Mouse (Mus musculus): Measurements from ENCODE around the gene Slc4a2. TPM values are rescaled to one million over a fixed set of nuclear protein-coding genes. Genes with fewer than 3 reads are reported as not detected.

Slc4a2 gene
- 71.2 and 99.7 TPM in 2 replicates for polyA plus RNA-seq (2012; rRNA removed; ENCODE audit: low replicate concordance)

DNA sequence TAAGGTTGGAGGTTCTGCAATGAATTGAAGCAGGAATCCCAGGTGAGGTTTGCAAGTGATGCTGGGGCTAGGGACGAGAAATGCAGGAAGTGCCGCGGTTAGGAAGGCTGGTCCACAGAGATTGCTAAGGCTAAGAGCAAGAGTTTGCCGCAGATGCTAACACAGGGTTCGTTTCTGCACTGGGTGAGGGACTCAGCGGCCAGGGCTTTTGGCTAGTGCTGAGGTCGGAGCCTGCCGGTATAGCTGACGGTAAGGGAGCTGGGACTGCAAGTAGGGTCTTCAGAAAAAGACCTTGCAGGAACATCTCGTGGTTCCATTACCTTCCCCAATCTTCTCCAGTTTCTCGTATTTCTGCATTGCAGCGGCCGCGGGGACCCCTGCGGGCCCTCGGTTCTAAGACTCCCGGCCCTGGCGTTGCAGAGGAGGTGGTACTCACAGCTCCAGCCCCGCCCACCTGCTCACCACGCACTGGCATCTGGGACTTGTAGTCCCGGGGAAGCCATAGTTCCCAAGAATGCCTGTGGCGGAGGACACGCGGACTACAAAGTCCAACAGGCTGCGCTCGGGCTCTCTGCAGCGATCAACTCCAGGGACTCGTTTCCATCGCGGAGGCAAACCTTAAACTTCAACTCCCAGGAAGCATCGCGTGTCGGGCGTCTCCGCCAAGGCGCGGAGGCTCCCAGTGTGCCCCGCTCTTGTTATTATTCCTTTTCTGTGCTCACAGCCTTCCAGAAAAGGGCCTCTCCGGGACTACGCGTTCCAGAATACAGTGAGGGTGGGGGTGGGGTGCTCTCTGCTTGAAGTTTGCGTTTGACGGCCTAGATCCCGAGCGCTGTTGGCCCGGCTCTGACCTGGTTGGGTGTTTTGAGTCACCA, at the start of gene Slc4a2, which contains the start of gene Cdk5:
Gene Slc4a2 (plus strand): TSS at position 709 of the 875 bp plus-strand sequence.
Gene Cdk5 (minus strand): TSS at position 402 of the 875 bp plus-strand sequence.

DNA sequence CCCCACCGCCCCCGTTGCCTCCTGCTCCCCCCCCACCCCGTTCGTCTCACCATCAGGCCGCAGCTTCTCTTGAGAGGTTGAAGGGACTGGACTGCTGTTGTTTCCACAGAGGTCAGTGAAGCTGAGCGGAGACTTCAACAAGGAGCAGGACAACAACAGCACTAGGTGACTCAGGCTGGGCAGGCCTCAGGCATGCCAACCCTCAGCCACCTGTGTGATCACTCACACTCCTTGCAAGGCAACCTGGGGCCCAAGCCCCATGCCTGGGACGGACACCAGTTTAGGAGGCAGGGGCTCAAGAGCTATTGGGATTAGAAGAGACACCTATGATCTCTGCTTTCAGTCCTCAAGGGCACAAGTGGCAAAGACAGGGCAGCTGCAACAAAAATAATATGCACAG, 31.8 kb upstream of the Slc4a2 start, which contains the start of gene Atg9b:
Gene Atg9b (minus strand): TSS at position 280 of the 400 bp plus-strand sequence.

DNA sequence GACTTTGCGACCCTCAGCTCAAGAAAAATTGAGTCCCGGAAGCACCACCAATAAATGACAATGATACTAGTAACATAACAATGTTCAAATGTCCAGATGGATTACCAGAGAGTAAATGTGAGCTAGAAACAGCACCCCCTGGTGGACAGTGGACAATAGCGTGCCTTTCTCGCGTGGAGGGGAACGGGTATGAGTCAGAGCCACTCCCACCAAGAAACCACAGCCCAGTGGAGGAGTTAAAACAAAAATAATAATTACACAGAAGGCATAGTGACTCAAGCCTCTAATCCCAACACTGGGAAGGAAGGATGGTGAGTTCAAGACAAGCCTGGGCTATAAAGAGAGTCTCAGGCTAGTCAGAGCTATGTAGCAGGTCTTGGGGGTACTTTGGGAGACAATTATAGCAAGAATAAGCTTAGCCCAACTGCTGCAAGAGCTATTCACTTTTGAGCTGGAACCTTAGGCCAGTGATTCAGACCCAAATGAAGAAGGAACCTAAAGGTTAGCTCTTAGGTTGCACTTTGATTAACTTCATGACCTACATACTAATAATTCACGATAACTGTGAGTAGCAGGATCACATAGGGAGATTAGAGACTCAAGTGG, 30.1 kb upstream of the Slc4a2 start, which contains the start of gene Abcb8:
Gene Abcb8 (plus strand): TSS at position 272 of the 606 bp plus-strand sequence.

DNA sequence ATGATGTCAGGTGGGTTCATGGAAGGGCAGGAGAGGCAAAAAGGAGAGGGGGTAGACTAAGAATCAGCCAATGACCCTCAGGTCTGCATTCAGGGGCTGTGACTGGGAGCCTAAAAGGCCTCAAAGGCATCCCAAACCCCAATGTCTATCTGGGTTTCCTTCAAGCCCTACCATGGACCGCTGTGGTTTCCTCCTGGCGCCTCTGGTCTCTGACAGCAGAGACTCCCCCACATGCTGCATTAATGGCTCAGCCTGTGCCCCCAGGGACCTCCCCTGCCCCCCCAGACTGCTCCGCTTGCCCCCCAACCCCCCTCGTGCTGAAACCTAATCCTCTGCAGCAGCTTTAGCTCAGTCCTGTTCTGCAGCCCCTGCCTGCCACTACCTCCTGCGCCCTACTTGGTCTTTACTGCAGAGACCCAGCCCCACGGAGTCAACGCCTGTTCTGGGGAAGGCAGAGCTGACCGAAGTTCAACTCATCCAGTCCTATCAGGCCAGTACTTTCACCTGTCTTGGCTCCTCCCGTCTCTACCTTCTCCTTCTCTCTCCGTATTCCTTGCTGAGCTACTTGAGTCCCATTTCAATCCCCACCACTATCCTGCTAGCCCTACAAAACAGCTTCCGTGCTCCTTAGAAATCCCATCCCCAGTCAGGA, 10.5 kb upstream of the Slc4a2 start, which contains the start of gene Asic3:
Gene Asic3 (plus strand): TSS at position 351 of the 652 bp plus-strand sequence.

DNA sequence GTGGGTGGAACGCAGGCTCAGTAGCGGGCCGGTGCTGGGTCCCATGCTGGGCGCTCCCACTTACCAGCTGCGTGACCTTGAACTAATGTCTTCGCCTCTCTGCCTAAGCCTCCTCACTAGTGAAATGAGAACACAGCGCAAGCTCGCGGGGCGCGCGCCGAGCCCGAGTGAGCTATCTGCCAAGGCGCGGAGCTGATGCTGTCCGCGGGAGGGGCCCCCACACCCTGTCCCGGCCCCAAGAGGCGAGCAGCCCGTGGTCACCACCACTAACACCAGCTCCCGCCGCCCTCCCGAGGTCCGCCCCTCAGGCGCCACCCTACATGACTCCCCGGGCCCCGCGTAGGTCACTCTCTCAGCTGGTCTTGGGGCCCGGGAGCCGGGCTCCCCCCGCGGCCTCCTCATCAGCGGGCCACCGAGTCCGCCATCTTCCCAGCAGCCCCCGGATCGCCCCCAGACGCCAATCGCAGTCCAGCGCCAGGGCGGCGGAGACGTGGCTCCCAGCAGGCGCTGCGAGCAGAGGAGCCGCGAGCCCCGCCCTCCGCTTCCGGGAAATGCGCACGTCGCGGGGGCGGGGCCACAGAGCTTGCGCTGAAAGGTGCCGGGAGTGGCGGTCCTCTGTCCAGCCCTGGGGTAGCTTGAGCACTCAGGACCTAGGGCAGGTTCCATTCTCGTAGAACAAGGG, 21.2 kb downstream of the Slc4a2 start, which contains the start of gene Fastk:
Gene Fastk (minus strand): TSS at position 542 of the 682 bp plus-strand sequence.

DNA sequence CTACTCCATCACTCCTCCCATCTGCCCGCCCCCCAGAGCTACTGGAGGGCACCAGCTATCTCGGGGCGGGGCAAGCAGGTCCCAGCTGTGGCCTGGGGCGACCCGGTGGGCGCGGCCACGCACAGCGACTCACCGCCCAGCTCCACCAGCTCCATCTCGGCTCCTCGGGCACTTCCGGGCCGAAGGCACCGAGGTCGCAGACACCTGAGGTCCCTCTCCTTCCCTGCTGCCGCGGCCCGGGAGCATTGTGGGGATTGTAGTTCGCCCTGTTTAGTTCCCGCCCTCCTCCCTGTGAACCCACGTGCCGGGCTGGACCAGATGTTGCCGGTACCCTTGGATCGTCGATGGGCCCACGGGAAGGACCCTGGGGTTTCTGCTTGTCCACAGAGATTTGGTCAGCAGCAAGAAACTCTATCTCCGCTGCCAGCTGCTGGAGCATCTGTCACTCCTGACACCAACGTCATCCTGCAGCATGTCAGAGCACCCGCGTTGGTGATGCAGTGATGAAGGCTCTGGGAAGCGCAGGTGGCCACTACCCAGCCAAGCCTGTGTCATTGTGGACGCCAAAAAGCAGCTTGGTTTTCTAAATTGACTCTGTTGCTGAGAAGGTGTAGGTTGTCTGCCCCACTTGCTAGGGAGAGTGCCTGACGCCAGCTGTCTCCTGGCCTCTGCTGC, 24.1 kb downstream of the Slc4a2 start, which contains the start of gene Tmub1:
Gene Tmub1 (minus strand): TSS at position 231 of the 675 bp plus-strand sequence.

DNA sequence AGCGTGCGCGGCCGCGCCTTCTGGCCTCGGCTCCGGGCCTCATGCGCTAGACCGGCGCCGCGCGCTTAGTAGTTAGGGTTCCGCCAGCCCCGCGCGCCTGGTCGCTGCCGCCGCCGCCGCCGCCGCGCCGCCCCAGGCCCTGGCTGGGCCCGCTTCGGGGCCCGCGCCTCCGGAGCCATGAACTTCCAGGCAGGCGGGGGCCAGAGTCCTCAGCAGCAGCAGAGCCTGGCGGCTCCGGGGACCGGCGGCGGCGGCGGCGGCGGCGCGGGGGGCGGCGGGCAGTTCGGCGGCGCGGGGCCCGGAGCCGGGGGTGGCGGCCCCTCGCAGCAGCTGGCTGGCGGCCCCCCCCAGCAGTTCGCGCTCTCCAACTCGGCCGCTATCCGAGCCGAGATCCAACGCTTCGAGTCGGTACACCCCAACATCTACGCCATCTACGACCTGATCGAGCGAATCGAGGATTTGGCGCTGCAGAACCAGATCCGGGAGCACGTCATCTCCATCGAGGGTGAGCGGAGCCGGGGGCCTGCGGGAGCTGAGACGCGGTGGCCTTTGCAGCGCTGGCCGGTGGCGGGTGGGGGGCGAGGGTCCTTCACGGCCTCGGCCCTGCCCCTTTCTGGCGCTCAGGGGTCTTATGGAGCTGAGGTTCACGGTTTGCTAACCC, 28.5 kb downstream of the Slc4a2 start, which contains the start of gene Agap3:
Gene Agap3 (plus strand): TSS at position 148 of the 661 bp plus-strand sequence.

Other genes starting within 250 kb of the Slc4a2 start
- gene Kcnh2, start 72.2 kb upstream of the Slc4a2 start, polyA plus RNA-seq (2012; rRNA removed; ENCODE audit: low replicate concordance), result 37.6 and 114 TPM in 2 replicates
- 41.6 and 73.0 TPM in 2 replicates for gene Nos3, start 59.0 kb upstream of the Slc4a2 start, polyA plus RNA-seq (2012; rRNA removed; ENCODE audit: low replicate concordance)
- gene Atg9b, start 31.7 kb upstream of the Slc4a2 start, polyA plus RNA-seq (2012; rRNA removed; ENCODE audit: low replicate concordance), result 1.9 and 4.6 TPM in 2 replicates
- gene Abcb8, start 30.2 kb upstream of the Slc4a2 start, polyA plus RNA-seq (2012; rRNA removed; ENCODE audit: low replicate concordance), result 69.9 and 87.9 TPM in 2 replicates
- 0.64 and 0.75 TPM in 2 replicates for gene Asic3, start 10.4 kb upstream of the Slc4a2 start, polyA plus RNA-seq (2012; rRNA removed; ENCODE audit: low replicate concordance)
- gene Cdk5, start 307 bp upstream of the Slc4a2 start, polyA plus RNA-seq (2012; rRNA removed; ENCODE audit: low replicate concordance), result 87.6 and 100 TPM in 2 replicates
- 257 and 263 TPM in 2 replicates for gene Fastk, start 21.4 kb downstream of the Slc4a2 start, polyA plus RNA-seq (2012; rRNA removed; ENCODE audit: low replicate concordance)
- gene Tmub1, start 24.0 kb downstream of the Slc4a2 start, polyA plus RNA-seq (2012; rRNA removed; ENCODE audit: low replicate concordance), result 22.5 and 42.2 TPM in 2 replicates
- 70.0 and 103 TPM in 2 replicates for gene Agap3, start 28.3 kb downstream of the Slc4a2 start, polyA plus RNA-seq (2012; rRNA removed; ENCODE audit: low replicate concordance)
- gene Gbx1, start 103.4 kb downstream of the Slc4a2 start, polyA plus RNA-seq (2012; rRNA removed; ENCODE audit: low replicate concordance), result 0.03 and 0.12 TPM in 2 replicates
- gene Asb10, start 117.1 kb downstream of the Slc4a2 start, polyA plus RNA-seq (2012; rRNA removed; ENCODE audit: low replicate concordance), result 0.86 and 2.5 TPM in 2 replicates
- gene 4931409K22Rik, start 133.0 kb downstream of the Slc4a2 start, polyA plus RNA-seq (2012; rRNA removed; ENCODE audit: low replicate concordance), result 0.04 TPM in 1 of 2 replicates, not detected in the other
- gene Abcf2, start 153.6 kb downstream of the Slc4a2 start, polyA plus RNA-seq (2012; rRNA removed; ENCODE audit: low replicate concordance), result 47.6 and 66.5 TPM in 2 replicates
- gene Chpf2, start 162.9 kb downstream of the Slc4a2 start, polyA plus RNA-seq (2012; rRNA removed; ENCODE audit: low replicate concordance), result 53.7 and 55.7 TPM in 2 replicates
- gene Smarcd3, start 200.6 kb downstream of the Slc4a2 start, polyA plus RNA-seq (2012; rRNA removed; ENCODE audit: low replicate concordance), result 20.1 and 43.3 TPM in 2 replicates

All from subcutaneous adipose tissue, adult 2 months (tissue).